Mouse (Mus musculus) heart, embryonic 10.5 days (tissue): ENCODE measurements around the gene Ap4m1. TPM values are rescaled to one million over a fixed set of nuclear protein-coding genes. Genes with fewer than 3 reads are reported as not detected.

Source experiments
- DNase-seq: peaks from one replicate; pipeline ENCODE4 v3.0.0-alpha.2; 2017; ENCODE audit warnings: low spot score
- H3K27ac ChIP-seq: fragments of 300-500 bp; sonication (generic); 2 replicates; pipeline ENCODE4 v1.5.1; 2016; ENCODE audit warnings: mild to moderate bottlenecking
- H3K27me3 ChIP-seq: fragments of 300-500 bp; sonication (generic); 2 replicates; pipeline ENCODE4 v1.6.1; 2016; ENCODE audit warnings: mild to moderate bottlenecking; ENCODE audit not compliant: poor library complexity, insufficient read depth, severe bottlenecking
- H3K36me3 ChIP-seq: fragments of 300-500 bp; sonication (generic); 2 replicates; pipeline ENCODE4 v1.6.1; 2016; ENCODE audit warnings: mild to moderate bottlenecking, moderate library complexity
- H3K4me1 ChIP-seq: fragments of 300-500 bp; sonication (generic); 2 replicates; pipeline ENCODE4 v1.6.1; 2016; ENCODE audit warnings: mild to moderate bottlenecking
- H3K4me3 ChIP-seq: fragments of 300-500 bp; sonication (generic); 2 replicates; pipeline ENCODE4 v1.5.1; 2016; ENCODE audit warnings: mild to moderate bottlenecking, moderate library complexity
- H3K9me3 ChIP-seq: fragments of 300-500 bp; sonication (generic); 2 replicates; pipeline ENCODE4 v1.6.1; 2016; ENCODE audit warnings: mild to moderate bottlenecking, moderate library complexity
- WGBS: fragments of 180-500 bp; shearing (Covaris S2); methylation state at CpG from one replicate; pipeline ENCODE4 v1.1.7; 2016; 5-methylcytosine and 5-hydroxymethylcytosine counted together
- polyA plus RNA-seq: library from polyadenylated mRNA; unstranded; fragments of >200 nt; fragmentation: Nextera tagmentation; extraction: Ambion mirVana; gene quantifications from 2 replicates; pipeline ENCODE4 v1.2.1, GENCODE M21; 2016

Gene Ap4m1
- polyA plus RNA-seq: 13.4 and 15.0 TPM in 2 replicates

DNA sequence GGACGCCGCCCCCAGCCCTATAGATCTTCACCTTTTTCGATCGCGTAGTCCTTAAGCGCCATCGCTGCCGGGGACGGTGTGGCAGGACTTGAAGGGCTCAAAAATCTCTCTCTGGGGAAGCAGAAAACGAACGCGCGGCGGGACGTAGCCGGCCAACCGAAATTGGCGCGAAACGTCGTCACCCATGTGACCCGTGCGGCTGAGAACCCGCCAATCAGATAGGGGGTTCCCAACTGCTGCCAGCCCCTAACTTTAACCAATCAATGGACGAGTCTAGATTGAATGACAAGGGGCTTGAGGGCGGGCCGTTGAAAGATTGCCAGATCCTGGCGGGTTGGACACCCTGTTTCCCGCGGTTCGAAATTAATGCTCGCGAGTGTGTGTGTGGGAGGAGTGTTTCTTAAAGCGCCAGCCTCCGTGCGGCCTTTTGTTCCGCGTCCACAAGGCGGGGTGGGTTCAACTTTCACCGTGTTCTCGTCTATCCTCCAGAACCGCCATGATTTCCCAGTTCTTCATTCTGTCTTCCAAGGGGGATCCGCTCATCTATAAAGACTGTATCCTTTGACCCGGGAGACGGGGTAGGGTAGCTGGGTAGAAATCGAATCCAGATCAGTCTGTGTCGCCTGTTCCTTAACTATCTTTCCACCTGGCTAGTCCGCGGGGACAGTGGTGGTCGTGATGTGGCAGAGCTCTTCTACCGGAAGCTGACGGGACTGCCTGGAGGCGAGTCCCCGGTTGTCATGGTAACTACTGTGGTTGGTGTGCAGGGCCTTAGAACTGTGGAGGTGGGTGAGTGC, at the start of gene Ap4m1, which contains the start of gene Mcm7:
Gene Ap4m1 (plus strand): TSS at position 308 of the 797 bp plus-strand sequence.
Gene Mcm7 (minus strand): TSS at position 728 of the 797 bp plus-strand sequence.
- Histone ChIP-seq H3K27ac (peak within 1 kb of the TSS; percentile 93), H3K4me1 (peaks cover 16% of the 10 kb centered on the region), H3K27me3 (no peaks in the 10 kb centered on the region), H3K9me3 (no peaks in the 10 kb centered on the region), H3K36me3 (peaks cover 63% of the 10 kb centered on the region), H3K4me3 (peak within 1 kb of the TSS; percentile 85)
- peak; percentile 99 for DNase-seq
- WGBS: under 1% methylated on average over 54 of the region's 54 CpGs

DNA sequence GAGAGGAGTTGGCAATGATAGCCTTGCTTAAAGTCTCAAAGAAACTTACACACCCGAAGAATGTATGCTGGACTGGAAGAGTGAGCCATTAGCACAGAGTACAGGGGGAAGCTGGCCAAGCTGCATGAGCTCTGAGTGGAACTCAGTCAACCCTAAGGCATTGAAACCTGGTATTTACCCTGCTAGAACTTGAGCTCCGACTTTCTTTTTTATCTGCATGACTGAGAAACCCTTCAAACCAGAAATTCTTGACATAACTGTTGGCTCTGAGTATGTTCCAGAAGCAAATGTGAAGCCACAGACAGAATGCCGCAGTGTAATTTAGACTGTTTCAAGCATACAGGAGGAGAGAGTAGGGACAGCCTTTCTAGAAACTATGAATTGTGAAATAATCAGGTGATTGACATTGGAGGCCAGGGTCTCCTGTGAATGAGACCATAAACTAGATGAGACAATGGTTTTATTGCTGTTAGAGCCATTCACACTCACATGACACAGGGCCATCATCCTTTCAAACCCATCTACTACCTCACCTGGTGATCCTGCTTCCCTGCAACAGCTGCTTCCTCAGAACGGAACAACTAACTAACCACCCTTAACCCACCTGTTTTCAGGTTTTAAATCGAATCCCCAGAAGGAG, 39.3 kb upstream of the Ap4m1 start:
- no peak overlapping the region for H3K4me3 ChIP-seq
- no peak overlapping the region for H3K27ac ChIP-seq
- no peaks in the 10 kb centered on the region for H3K27me3 ChIP-seq
- no peaks in the 10 kb centered on the region for H3K4me1 ChIP-seq
- 87% methylated on average over 5 of the region's 5 CpGs for WGBS
- no peaks in the 10 kb centered on the region for H3K9me3 ChIP-seq
- peaks cover 76% of the 10 kb centered on the region for H3K36me3 ChIP-seq
- no peak for DNase-seq

DNA sequence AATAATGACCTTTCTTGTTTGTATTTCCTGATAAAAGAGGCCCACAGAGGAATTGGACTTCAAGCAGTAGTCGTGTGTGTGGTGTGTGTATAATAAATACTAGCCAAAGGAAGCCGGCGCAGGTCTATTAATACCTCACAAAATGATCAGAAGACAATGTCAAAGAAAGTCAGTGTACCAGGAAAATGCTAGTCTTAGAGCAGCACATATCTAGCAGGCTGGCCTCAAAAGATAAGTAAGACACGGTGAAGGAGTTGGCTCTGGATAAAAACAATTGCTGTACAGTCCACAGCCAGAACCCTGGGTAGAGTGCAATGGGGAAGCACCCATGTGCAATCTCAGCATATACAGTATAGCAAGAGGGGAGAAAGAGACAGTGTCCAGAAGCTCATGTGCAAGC, 34.5 kb upstream of the Ap4m1 start:
- peaks cover 34% of the 10 kb centered on the region for H3K36me3 ChIP-seq
- H3K9me3 ChIP-seq: no peaks in the 10 kb centered on the region
- no peaks in the 10 kb centered on the region for H3K27me3 ChIP-seq
- H3K4me1 ChIP-seq: no peaks in the 10 kb centered on the region
- no peak overlapping the region for H3K27ac ChIP-seq
- no peak for DNase-seq
- WGBS: 65% methylated on average over 4 of the region's 4 CpGs
- H3K4me3 ChIP-seq: no peak overlapping the region

DNA sequence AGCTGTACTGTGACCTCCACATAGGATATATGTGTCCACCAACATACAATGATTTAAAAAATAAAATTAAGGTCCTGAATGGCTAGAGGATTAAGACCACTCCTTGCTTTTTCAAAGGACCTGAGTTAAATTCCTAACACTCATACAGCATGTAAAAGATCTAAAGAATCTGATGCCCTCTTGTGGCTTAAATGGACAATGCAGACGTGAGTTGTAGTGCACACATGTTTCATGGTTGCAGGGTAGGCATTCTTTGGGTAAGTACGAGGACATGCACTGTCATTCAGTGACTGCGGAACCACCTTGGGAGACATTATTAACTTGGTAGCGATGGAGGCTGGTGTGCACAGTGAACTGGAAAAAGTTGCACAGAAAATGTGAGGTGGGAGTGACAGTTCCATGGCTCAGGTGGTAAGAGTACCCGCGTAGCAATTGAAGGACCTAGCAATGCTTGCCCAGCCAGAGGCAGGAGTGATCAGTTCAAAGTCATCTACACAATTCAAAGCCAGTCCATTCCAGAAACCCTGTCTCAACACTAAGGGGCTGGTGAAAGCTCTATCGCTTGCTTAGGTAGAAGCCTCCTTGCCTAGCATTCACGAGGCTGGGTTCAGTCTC, 33.8 kb upstream of the Ap4m1 start:
- 60% methylated on average over 8 of the region's 8 CpGs for WGBS
- Histone ChIP-seq H3K27me3 (no peaks in the 10 kb centered on the region), H3K4me1 (no peaks in the 10 kb centered on the region), H3K4me3 (no peak overlapping the region), H3K9me3 (no peaks in the 10 kb centered on the region), H3K27ac (no peak overlapping the region), H3K36me3 (peaks cover 32% of the 10 kb centered on the region)
- DNase-seq: no peak

GRCm38 (mm10) chr5:138138585-138138984, 33.2 kb upstream of the Ap4m1 start:
- Histone ChIP-seq H3K27ac (no peak overlapping the region), H3K4me3 (no peak overlapping the region), H3K9me3 (no peaks in the 10 kb centered on the region), H3K4me1 (no peaks in the 10 kb centered on the region), H3K27me3 (no peaks in the 10 kb centered on the region), H3K36me3 (peaks cover 32% of the 10 kb centered on the region)
- DNase-seq: no peak
- 81% methylated on average over 4 of the region's 4 CpGs for WGBS

GRCm38 (mm10) chr5:138154390-138154789, 17.4 kb upstream of the Ap4m1 start:
- H3K4me3 ChIP-seq: peak overlapping the region; percentile 83
- H3K4me1 ChIP-seq: no peaks in the 10 kb centered on the region
- WGBS: 76% methylated on average over 3 of the region's 3 CpGs
- H3K9me3 ChIP-seq: no peaks in the 10 kb centered on the region
- no peaks in the 10 kb centered on the region for H3K27me3 ChIP-seq
- peak overlapping the region; percentile 96; the same call in 1 of the 2 replicates for H3K27ac ChIP-seq
- no peak for DNase-seq
- H3K36me3 ChIP-seq: peaks cover 30% of the 10 kb centered on the region

GRCm38 (mm10) chr5:138155443-138155976, 16.3 kb upstream of the Ap4m1 start, which contains the start of gene Zfp113:
Zfp113 (minus strand) TSS chr5:138155744.
- WGBS: under 1% methylated on average over 31 of the region's 31 CpGs
- H3K36me3 ChIP-seq: peaks cover 25% of the 10 kb centered on the region
- peak within 1 kb of the TSS; percentile 83 for H3K4me3 ChIP-seq
- H3K9me3 ChIP-seq: no peaks in the 10 kb centered on the region
- no peaks in the 10 kb centered on the region for H3K27me3 ChIP-seq
- H3K27ac ChIP-seq: peak within 1 kb of the TSS; percentile 96
- H3K4me1 ChIP-seq: no peaks in the 10 kb centered on the region
- peak; percentile 96 for DNase-seq

DNA sequence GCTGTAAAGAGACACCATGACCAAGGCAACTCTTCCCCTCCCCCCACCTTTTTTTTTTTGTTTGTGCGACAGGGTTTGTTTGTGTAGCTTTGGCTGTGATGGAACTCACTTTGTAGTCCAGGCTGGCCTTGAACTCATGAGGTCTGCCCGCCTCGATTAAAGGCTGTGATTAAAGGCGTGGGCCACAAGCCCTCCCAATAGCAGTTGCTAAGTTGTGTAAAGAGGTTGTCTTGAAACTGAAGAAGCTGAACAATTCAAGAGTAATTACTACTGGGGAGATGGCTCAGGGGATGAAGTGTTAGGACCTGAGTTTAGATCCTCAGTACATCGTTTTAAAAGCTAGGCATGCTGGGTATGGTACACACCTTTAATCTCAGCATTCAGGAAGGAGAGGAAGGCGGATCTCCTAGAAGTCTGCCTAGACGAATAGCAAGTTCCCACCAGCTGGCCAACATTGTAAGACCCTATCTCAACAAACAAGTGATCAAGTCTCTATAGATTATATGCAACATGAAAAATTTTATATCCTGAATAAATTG, 11.5 kb upstream of the Ap4m1 start:
- peaks cover 31% of the 10 kb centered on the region for H3K36me3 ChIP-seq
- H3K27ac ChIP-seq: peak overlapping the region; percentile 90
- H3K4me3 ChIP-seq: peak overlapping the region; percentile 76
- peaks cover 7% of the 10 kb centered on the region for H3K4me1 ChIP-seq
- no peak for DNase-seq
- H3K9me3 ChIP-seq: no peaks in the 10 kb centered on the region
- H3K27me3 ChIP-seq: no peaks in the 10 kb centered on the region
- WGBS: 73% methylated on average over 7 of the region's 7 CpGs

DNA sequence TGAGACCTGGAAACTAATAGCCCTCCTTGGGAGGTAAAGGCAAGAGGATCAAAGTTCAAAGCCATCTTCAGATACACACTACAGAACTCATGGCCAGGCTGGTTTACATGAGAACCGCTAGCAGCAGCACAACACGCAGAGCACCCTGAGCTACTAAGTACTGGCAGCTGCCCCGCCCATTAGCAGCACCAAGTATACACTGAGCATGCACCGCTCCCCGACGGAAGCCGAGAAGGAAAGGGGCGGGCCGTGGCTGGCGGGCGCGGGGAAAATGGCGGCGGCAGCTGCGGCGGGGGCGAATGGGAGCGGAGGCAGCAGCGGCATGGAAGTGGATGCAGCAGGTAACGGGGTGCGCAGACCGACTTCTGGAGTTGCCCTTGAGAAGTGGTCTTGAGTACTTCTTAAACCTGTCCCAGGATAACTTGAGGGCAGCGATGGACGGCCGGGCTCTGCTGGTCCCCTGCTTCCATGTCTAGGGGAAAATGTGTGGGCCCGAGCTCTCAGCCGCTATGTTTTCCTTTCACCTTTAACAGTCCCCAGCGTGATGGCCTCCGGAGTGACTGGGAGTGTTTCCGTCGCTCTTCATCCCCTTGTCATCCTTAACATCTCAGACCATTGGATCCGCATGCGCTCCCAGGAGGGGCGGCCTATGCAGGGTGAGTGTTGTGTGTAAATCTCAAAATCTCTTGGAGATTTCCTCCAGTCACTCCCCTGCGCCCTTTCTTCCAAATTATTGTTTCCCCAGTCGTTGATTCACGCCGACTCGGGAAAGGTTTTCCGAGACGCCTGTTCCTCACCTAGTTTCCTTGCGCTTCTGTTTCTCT, 10.7 kb upstream of the Ap4m1 start, which contains the start of gene Cops6:
Gene Cops6 (plus strand): TSS at position 230 of the 824 bp plus-strand sequence.
- Histone ChIP-seq H3K9me3 (no peaks in the 10 kb centered on the region), H3K4me1 (peaks cover 11% of the 10 kb centered on the region), H3K4me3 (peak within 1 kb of the TSS; percentile 76), H3K27me3 (no peaks in the 10 kb centered on the region), H3K36me3 (peaks cover 39% of the 10 kb centered on the region), H3K27ac (peak within 1 kb of the TSS; percentile 90)
- under 1% methylated on average over 42 of the region's 42 CpGs for WGBS
- DNase-seq: peak; percentile 97

DNA sequence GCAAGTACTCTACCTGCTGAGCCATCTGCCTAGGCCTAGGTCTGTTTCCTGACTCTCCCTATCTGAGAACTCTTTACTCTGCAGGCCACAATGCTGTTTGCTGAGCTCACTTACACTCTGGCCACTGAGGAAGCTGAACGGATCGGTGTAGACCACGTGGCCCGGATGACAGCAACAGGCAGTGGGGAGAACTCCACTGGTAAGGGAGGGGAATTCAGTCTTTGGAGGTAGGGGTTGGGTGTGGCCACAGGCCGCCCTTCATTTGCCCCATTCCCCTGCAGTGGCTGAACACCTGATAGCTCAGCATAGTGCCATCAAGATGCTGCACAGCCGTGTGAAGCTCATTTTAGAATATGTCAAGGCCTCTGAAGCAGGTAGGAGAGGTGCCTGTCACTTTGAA, 8.8 kb upstream of the Ap4m1 start:
- Histone ChIP-seq H3K9me3 (no peaks in the 10 kb centered on the region), H3K27ac (no peak overlapping the region), H3K4me1 (peaks cover 11% of the 10 kb centered on the region), H3K36me3 (peaks cover 59% of the 10 kb centered on the region), H3K27me3 (no peaks in the 10 kb centered on the region), H3K4me3 (no peak overlapping the region)
- 71% methylated on average over 6 of the region's 6 CpGs for WGBS
- DNase-seq: no peak

DNA sequence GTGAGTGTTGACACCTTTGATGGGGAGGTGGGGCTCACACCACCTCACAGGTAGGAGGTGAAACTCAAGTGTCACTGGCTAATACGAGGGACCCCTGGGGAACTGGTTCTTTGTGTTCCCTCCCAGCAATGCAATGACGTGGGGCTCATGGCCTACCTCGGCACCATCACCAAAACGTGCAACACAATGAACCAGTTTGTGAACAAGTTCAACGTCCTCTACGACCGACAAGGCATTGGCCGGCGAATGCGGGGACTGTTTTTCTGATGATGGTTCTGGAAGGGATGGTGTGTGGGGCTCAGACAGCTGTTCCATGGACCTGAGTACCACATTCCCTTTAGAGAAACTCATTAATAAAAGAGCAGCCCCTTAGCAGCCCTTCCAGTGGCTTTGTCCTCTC, 8.2 kb upstream of the Ap4m1 start:
- Histone ChIP-seq H3K27ac (no peak overlapping the region), H3K27me3 (no peaks in the 10 kb centered on the region), H3K36me3 (peaks cover 64% of the 10 kb centered on the region), H3K9me3 (no peaks in the 10 kb centered on the region), H3K4me1 (peaks cover 11% of the 10 kb centered on the region), H3K4me3 (no peak overlapping the region)
- DNase-seq: no peak
- WGBS: 76% methylated on average over 10 of the region's 10 CpGs

DNA sequence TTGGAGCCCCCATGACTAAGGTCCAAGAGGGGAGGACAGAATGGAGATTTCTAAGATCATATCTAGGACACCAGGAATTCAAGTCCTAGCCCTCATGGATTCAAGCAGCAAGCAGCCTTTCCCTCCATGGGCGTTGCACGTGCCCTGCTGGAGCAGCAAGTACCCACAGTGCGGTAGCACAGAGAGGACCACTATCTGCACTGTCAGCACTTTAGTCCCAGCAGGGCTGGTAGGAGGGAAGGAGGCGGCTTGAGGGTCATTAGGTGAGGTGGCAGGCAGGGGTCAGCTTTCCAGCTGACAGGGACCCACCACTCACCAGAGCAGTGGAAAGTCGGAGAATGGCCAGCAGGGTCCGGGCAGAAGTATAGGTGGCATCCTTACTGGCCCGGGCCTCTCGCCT, 6.2 kb upstream of the Ap4m1 start:
- no peak overlapping the region; the same call in 1 of the 2 replicates for H3K27ac ChIP-seq
- no peak overlapping the region for H3K4me3 ChIP-seq
- 83% methylated on average over 8 of the region's 8 CpGs for WGBS
- H3K4me1 ChIP-seq: peaks cover 16% of the 10 kb centered on the region
- H3K27me3 ChIP-seq: no peaks in the 10 kb centered on the region
- no peaks in the 10 kb centered on the region for H3K9me3 ChIP-seq
- peaks cover 77% of the 10 kb centered on the region for H3K36me3 ChIP-seq
- no peak for DNase-seq
